Mouse (Mus musculus): ENCODE results near the gene Slc4a3. TPM values are rescaled to one million over a fixed set of nuclear protein-coding genes. Genes with fewer than 3 reads are reported as not detected.

Gene Slc4a3
- total RNA-seq (2021), result 10 to 100 TPM in 1 of 2 experiments, 1 to 10 TPM in 1; 7.2 to 11.9 TPM
- long read RNA-seq, experiment 1, partial matches to known transcripts, result 3 of 16 reads
- long read RNA-seq, experiment 1, other reads (novel, unspliced or antisense), result 13 of 16 reads
- long read RNA-seq, experiment 2, partial matches to known transcripts, result 13 of 26 reads
- long read RNA-seq, experiment 2, other reads (novel, unspliced or antisense), result 13 of 26 reads

- peak; percentile 8; the same call in 1 of the 2 replicates for TF ChIP-seq CTCF (IDR thresholded peaks at IDR 0.05)
- Histone ChIP-seq H3K27ac (peak within 1 kb of the TSS; percentile 86), H3K4me3 (peak within 1 kb of the TSS; percentile 85)
- DNase-seq, result peak; percentile 84
- intact Hi-C loops (cut with DNase I), result loop anchor here (5.0 kb wide), 1 partner anchor 39 kb away; the partner anchor contains the start of genes Inha and Obsl1
These were observed at the start of gene Slc4a3 for GRCm38 (mm10) chr1:75545965-75546956. Gene Slc4a3 (plus strand): TSS chr1:75546266.

GRCm38 (mm10) chr1:75498897-75499296 lies 47.2 kb upstream of the Slc4a3 start:
- DNase-seq, result no peak
- intact Hi-C loops (cut with DNase I), result no loop called here
- no peak for TF ChIP-seq CTCF (IDR thresholded peaks at IDR 0.05)
- H3K27ac ChIP-seq, result no peak overlapping the region
- no peak overlapping the region for H3K4me3 ChIP-seq

- intact Hi-C loops (cut with DNase I), result no loop called here
- H3K4me3 ChIP-seq, result no peak overlapping the region
- peak; percentile 41; the same call in 1 of the 2 replicates for TF ChIP-seq CTCF (IDR thresholded peaks at IDR 0.05)
- no peak for DNase-seq
- H3K27ac ChIP-seq, result no peak overlapping the region
These were observed 46.6 kb upstream of the Slc4a3 start for GRCm38 (mm10) chr1:75499441-75499840.

- TF ChIP-seq CTCF (IDR thresholded peaks at IDR 0.05), result no peak
- intact Hi-C loops (cut with DNase I), result no loop called here
- H3K27ac ChIP-seq, result no peak overlapping the region
- H3K4me3 ChIP-seq, result no peak overlapping the region
- no peak for DNase-seq
These were observed 44.2 kb upstream of the Slc4a3 start for GRCm38 (mm10) chr1:75501905-75502304.

- DNase-seq, result no peak
- no peak for TF ChIP-seq CTCF (IDR thresholded peaks at IDR 0.05)
- H3K4me3 ChIP-seq, result no peak overlapping the region
- intact Hi-C loops (cut with DNase I), result no loop called here
- H3K27ac ChIP-seq, result no peak overlapping the region
These were observed 43.0 kb upstream of the Slc4a3 start for GRCm38 (mm10) chr1:75502945-75503650.

GRCm38 (mm10) chr1:75503651-75503980 lies 42.5 kb upstream of the Slc4a3 start:
- intact Hi-C loops (cut with DNase I), result no loop called here
- H3K27ac ChIP-seq, result no peak overlapping the region
- H3K4me3 ChIP-seq, result no peak overlapping the region
- no peak for DNase-seq
- TF ChIP-seq CTCF (IDR thresholded peaks at IDR 0.05), result no peak

GRCm38 (mm10) chr1:75504256-75505045 lies 41.6 kb upstream of the Slc4a3 start:
- peak overlapping the region; percentile 82 for H3K4me3 ChIP-seq
- intact Hi-C loops (cut with DNase I), result loop anchor here (1.0 to 5.0 kb wide), 2 partner anchors 22 to 43 kb away; partner anchors contain the start of gene Slc4a3
- DNase-seq, result no peak
- TF ChIP-seq CTCF (IDR thresholded peaks at IDR 0.05), result no peak
- H3K27ac ChIP-seq, result peak overlapping the region; percentile 92

GRCm38 (mm10) chr1:75505159-75505955 lies 40.7 kb upstream of the Slc4a3 start:
- H3K27ac ChIP-seq, result peak overlapping the region; percentile 92
- intact Hi-C loops (cut with DNase I), result loop anchor here (5.0 kb wide), 1 partner anchor 42 kb away; the partner anchor contains the start of gene Slc4a3
- H3K4me3 ChIP-seq, result peak overlapping the region; percentile 82
- DNase-seq, result peak; percentile 87
- no peak for TF ChIP-seq CTCF (IDR thresholded peaks at IDR 0.05)

- Histone ChIP-seq H3K27ac (peak within 1 kb of the TSS; percentile 92), H3K4me3 (peak within 1 kb of the TSS; percentile 82)
- no peak for TF ChIP-seq CTCF (IDR thresholded peaks at IDR 0.05)
- intact Hi-C loops (cut with DNase I), result loop anchor here (5.0 kb wide), 1 partner anchor 41 kb away; the partner anchor contains the start of gene Slc4a3
- DNase-seq, result peak; percentile 84
These were observed 39.9 kb upstream of the Slc4a3 start, which contains the start of gene Obsl1 for GRCm38 (mm10) chr1:75505956-75506831. Gene Obsl1 (minus strand): TSS chr1:75506452.

- Histone ChIP-seq H3K4me3 (peak within 1 kb of the TSS; percentile 82), H3K27ac (peak within 1 kb of the TSS; percentile 92)
- no peak for TF ChIP-seq CTCF (IDR thresholded peaks at IDR 0.05)
- intact Hi-C loops (cut with DNase I), result loop anchor here (5.0 kb wide), 1 partner anchor 40 kb away; the partner anchor contains the start of gene Slc4a3
- DNase-seq, result no peak
These were observed 39.1 kb upstream of the Slc4a3 start, which contains the start of gene Inha for GRCm38 (mm10) chr1:75507006-75507405. Gene Inha (plus strand): TSS chr1:75507077.
